Comparison of ENCODE assay signal across 9 mouse cellular contexts in the genomic region with DNA sequence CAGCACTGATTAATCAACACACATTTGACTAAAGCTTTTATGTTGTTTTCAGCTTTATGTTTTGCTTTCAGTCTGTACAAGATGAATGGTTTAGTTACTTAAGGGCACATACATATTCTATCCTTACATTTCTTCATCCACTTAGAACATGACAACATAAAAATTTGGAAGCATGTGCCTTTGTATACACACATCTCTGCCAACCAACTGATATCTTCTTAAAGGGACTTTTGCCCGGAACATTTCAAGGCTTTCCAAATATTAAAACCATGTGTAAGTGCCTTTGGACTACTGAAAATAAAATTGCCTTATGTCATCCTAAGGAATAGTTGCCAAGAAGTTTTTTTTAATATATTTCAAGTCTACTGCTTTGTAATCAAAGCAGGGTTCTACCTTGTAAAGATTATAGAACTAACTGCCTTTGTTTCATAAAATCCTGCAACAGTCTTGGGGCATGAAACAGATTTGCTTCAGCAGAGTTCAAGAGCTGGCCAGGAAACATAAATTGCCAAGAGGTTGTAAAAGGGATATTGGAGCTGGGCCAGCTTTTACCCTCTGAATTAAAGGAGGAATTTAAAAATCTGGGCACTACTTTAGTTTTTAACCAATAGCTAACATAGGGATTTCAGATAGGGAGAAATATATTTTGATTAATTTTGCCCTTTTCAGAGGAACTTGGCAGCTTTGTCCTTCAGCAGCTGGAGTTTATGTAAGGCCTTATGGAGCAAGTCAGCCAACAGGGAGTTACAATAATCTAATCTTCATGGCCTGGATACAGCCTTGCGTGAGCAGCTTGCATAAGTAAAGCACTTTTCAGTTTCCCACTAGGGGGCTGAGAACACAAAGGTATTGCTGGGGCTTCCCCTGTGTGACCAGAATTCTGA.
DNase-seq lines count a peak whose midpoint lies in the region; ATAC-seq and TF ChIP-seq lines count a peak whose summit lies in the region.
"Had no signal": no experiment of that assay in that cellular context is flagged by ENCODE, and none has a peak within 500 bp of the region (broad histone marks: within the 10 kb centered on the region; RNA-seq: fewer than 3 reads in every experiment).

No protein-coding gene starts in this region.

- H3K36me3 ChIP-seq in kidney, postnatal 0 days (ENCODE audit: insufficient read depth, low read length) = no peaks in the 10 kb centered on the region
- H3K36me3 ChIP-seq in forebrain, embryonic 14.5 days (ENCODE audit: control insufficient read depth, insufficient read depth, low read length) = no peaks in the 10 kb centered on the region
- H3K36me3 ChIP-seq in hindbrain, postnatal 0 days (ENCODE audit: insufficient read depth, low read length) = no peaks in the 10 kb centered on the region
- H3K36me3 ChIP-seq in stomach, postnatal 0 days (ENCODE audit: control insufficient read depth, insufficient read depth, low read length) = no peaks in the 10 kb centered on the region
- H3K36me3 ChIP-seq: G1E had no signal

- no peak for ATAC-seq in kidney, postnatal 0 days (replicated peaks; ENCODE audit: low FRiP score, low read depth)
- peak; percentile 97 for ATAC-seq in forebrain, embryonic 14.5 days
- ATAC-seq in hindbrain, postnatal 0 days = peak; percentile 91
- ATAC-seq in stomach, postnatal 0 days (ENCODE audit: low FRiP score, low TSS enrichment) = peak; percentile 32; the same call in 1 of the 2 replicates
- ATAC-seq in granulocyte monocyte progenitor cell, adult 5-6 weeks (replicated peaks; ENCODE audit: poor library complexity, severe bottlenecking) = no peak

- 52% methylated on average over 2 of the region's 2 CpGs for WGBS in kidney, postnatal 0 days
- WGBS in forebrain, embryonic 14.5 days = 18% methylated on average over 2 of the region's 2 CpGs
- 31% methylated on average over 2 of the region's 2 CpGs for WGBS in hindbrain, postnatal 0 days
- 36% methylated on average over 2 of the region's 2 CpGs for WGBS in stomach, postnatal 0 days

- TF ChIP-seq EP300 in stomach, postnatal 0 days (optimal IDR thresholded peaks at IDR 0.05) = no peak

- no peak overlapping the region for H3K4me3 ChIP-seq in kidney, postnatal 0 days (replicated peaks; ENCODE audit: low read depth, low read length)
- H3K4me3 ChIP-seq in forebrain, embryonic 14.5 days (ENCODE audit: low read depth, low read length) = no peak overlapping the region
- H3K4me3 ChIP-seq in hindbrain, postnatal 0 days (ENCODE audit: low read length) = no peak overlapping the region
- H3K4me3 ChIP-seq in stomach, postnatal 0 days (ENCODE audit: low read depth, low read length) = no peak overlapping the region

- no peak overlapping the region for H3K27ac ChIP-seq in kidney, postnatal 0 days
- peak overlapping the region; percentile 66; the same call in 1 of the 2 replicates for H3K27ac ChIP-seq in forebrain, embryonic 14.5 days (ENCODE audit: low read depth, low read length)
- peak overlapping the region; percentile 23; the same call in 1 of the 2 replicates for H3K27ac ChIP-seq in hindbrain, postnatal 0 days
- H3K27ac ChIP-seq in stomach, postnatal 0 days (replicated peaks) = no peak overlapping the region

- TF ChIP-seq CTCF in kidney, postnatal 0 days (IDR thresholded peaks at IDR 0.05; ENCODE audit: low read depth) = peak; percentile 39
- TF ChIP-seq CTCF in hindbrain, postnatal 0 days (IDR thresholded peaks at IDR 0.05; ENCODE audit: low read depth) = peak; percentile 63
- TF ChIP-seq CTCF in stomach, postnatal 0 days (IDR thresholded peaks at IDR 0.05; ENCODE audit: low read depth) = peak; percentile 61

- no peaks in the 10 kb centered on the region for H3K4me1 ChIP-seq in kidney, postnatal 0 days (replicated peaks; ENCODE audit: insufficient read depth, low read length)
- no peaks in the 10 kb centered on the region for H3K4me1 ChIP-seq in forebrain, embryonic 14.5 days (ENCODE audit: control insufficient read depth, insufficient read depth, low read length)
- H3K4me1 ChIP-seq in hindbrain, postnatal 0 days (ENCODE audit: insufficient read depth, low read length) = no peaks in the 10 kb centered on the region
- H3K4me1 ChIP-seq in stomach, postnatal 0 days (replicated peaks; ENCODE audit: control insufficient read depth, insufficient read depth) = no peaks in the 10 kb centered on the region

- H3K4me2 ChIP-seq in kidney, postnatal 0 days (ENCODE audit: low read length) = no peak overlapping the region
- H3K4me2 ChIP-seq in forebrain, embryonic 14.5 days (ENCODE audit: low read length) = no peak overlapping the region
- no peak overlapping the region for H3K4me2 ChIP-seq in hindbrain, postnatal 0 days (ENCODE audit: low read depth, low read length)
- H3K4me2 ChIP-seq in stomach, postnatal 0 days (replicated peaks; ENCODE audit: low read depth) = no peak overlapping the region

- H3K9me3 ChIP-seq in kidney, postnatal 0 days (replicated peaks; ENCODE audit: low read length) = no peaks in the 10 kb centered on the region
- H3K9me3 ChIP-seq in forebrain, embryonic 14.5 days (replicated peaks; ENCODE audit: control insufficient read depth, low read length) = no peaks in the 10 kb centered on the region
- no peaks in the 10 kb centered on the region for H3K9me3 ChIP-seq in hindbrain, postnatal 0 days (ENCODE audit: low read length)
- H3K9me3 ChIP-seq in stomach, postnatal 0 days (ENCODE audit: control insufficient read depth, low read length) = no peaks in the 10 kb centered on the region
- H3K9me3 ChIP-seq: G1E had no signal

- H3K9ac ChIP-seq in kidney, postnatal 0 days (ENCODE audit: low read depth, low read length) = no peak overlapping the region
- no peak overlapping the region for H3K9ac ChIP-seq in forebrain, embryonic 14.5 days (ENCODE audit: low read length)
- no peak overlapping the region for H3K9ac ChIP-seq in hindbrain, postnatal 0 days (replicated peaks; ENCODE audit: low read length)
- no peak overlapping the region for H3K9ac ChIP-seq in stomach, postnatal 0 days (ENCODE audit: low read length)

- peak; percentile 42 for DNase-seq in kidney, postnatal 0 days (ENCODE audit: low spot score)
- no peak for DNase-seq in kidney, adult 8-10 months
- peak; percentile 66 for DNase-seq in brain, adult 2 months (ENCODE audit: low read depth, low spot score)
- peak; percentile 95 for DNase-seq in forebrain, embryonic 14.5 days (ENCODE audit: low spot score)
- DNase-seq in hindbrain, postnatal 0 days (ENCODE audit: low spot score) = peak; percentile 87
- peak; percentile 30 for DNase-seq in lung, postnatal 10 days
- DNase-seq in stomach, postnatal 0 days (ENCODE audit: low spot score) = peak; percentile 13

- H3K27me3 ChIP-seq in kidney, postnatal 0 days (ENCODE audit: insufficient read depth, low read length) = no peaks in the 10 kb centered on the region
- H3K27me3 ChIP-seq in forebrain, embryonic 14.5 days (replicated peaks; ENCODE audit: control insufficient read depth, insufficient read depth, low read length) = no peaks in the 10 kb centered on the region
- no peaks in the 10 kb centered on the region for H3K27me3 ChIP-seq in hindbrain, postnatal 0 days (ENCODE audit: insufficient read depth, low read length)
- no peaks in the 10 kb centered on the region for H3K27me3 ChIP-seq in stomach, postnatal 0 days (ENCODE audit: control insufficient read depth, insufficient read depth, low read length)

Comparison
In these comparisons a context has a peak if more than half of its experiments do, and no peak if none do; other contexts are left out.
1. DNase-seq: peak in kidney, postnatal 0 days (single experiment), brain, adult 2 months (single experiment), forebrain, embryonic 14.5 days (single experiment), hindbrain, postnatal 0 days (single experiment), lung, postnatal 10 days (single experiment) and stomach, postnatal 0 days (single experiment); none in kidney, adult 8-10 months (0 of 2).
2. ATAC-seq: peak in forebrain, embryonic 14.5 days (single experiment), hindbrain, postnatal 0 days (single experiment) and stomach, postnatal 0 days (single experiment); none in kidney, postnatal 0 days (single experiment) and granulocyte monocyte progenitor cell, adult 5-6 weeks (single experiment).
3. H3K27ac ChIP-seq: peak in forebrain, embryonic 14.5 days (single experiment) and hindbrain, postnatal 0 days (single experiment); none in kidney, postnatal 0 days (single experiment) and stomach, postnatal 0 days (single experiment).
4. Peak in every context shown above with its lines, with median percentiles within 50 percentile points of each other: CTCF ChIP-seq.